In the genomic region with DNA sequence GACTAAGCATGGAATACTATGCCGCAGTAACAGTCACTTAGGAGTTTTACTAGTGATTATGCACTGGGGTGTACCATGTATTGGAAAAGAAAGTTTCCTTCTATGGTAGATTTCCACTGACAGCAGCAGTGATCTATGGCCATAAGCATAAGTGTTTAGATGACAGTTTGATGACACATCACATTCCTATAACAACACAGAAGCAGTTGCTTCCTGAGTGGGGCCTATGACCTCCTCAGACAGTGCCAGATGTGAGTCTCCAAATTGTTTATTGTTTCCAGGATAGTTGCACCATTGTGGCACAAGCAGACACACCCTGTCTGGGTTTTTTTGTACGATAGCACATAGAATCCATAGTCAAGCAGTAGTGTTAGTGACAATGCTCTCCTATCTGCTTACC, we compare ENCODE assay signal across 20 mouse cellular contexts. TPM values are rescaled to one million over a fixed set of nuclear protein-coding genes. Genes with fewer than 3 reads are reported as not detected.
DNase-seq lines count a peak whose midpoint lies in the region; TF ChIP-seq lines count a peak whose summit lies in the region.
"Had no signal": no experiment of that assay in that cellular context is flagged by ENCODE, and none has a peak within 500 bp of the region (broad histone marks: within the 10 kb centered on the region; RNA-seq: fewer than 3 reads in every experiment).

No protein-coding gene starts in this region.

- peaks cover 46% of the 10 kb centered on the region for H3K79me2 ChIP-seq in C2C12 (ENCODE audit: control insufficient read depth, insufficient read depth)

- H3K79me3 ChIP-seq in C2C12 (ENCODE audit: low read depth), result peaks cover 35% of the 10 kb centered on the region

- peak overlapping the region; percentile 71 for H3K27ac ChIP-seq in embryonic fibroblast, embryonic 13.5 days (ENCODE audit: insufficient read depth, low read length)
- H3K27ac ChIP-seq: embryonic facial prominence, embryonic 10.5 days; embryonic facial prominence, embryonic 12.5 days; forebrain, embryonic 10.5 days; forebrain, embryonic 12.5 days had no signal

- H3K36me3 ChIP-seq in C2C12 (ENCODE audit: control insufficient read depth, insufficient read depth), result no peaks in the 10 kb centered on the region
- H3K36me3 ChIP-seq: embryonic facial prominence, embryonic 10.5 days; embryonic facial prominence, embryonic 12.5 days; forebrain, embryonic 10.5 days; forebrain, embryonic 12.5 days had no signal

- no peak for DNase-seq in kidney, adult 8-10 months
- no peak for DNase-seq in embryo, embryonic 10.5 days (ENCODE audit: low spot score)
- DNase-seq in cerebellum, adult 18-20 months, result no peak
- DNase-seq: adrenal gland, adult 8-10 months; adrenal gland, postnatal 14 days; adrenal gland, postnatal 36 days; B cell, adult 2 months; cerebellum, adult 11-12 months; cerebellum, adult 8-10 months; cerebellum, adult 9-11 months; cerebellum, postnatal 14 days; cerebellum, postnatal 36 days had no signal

- no peak for TF ChIP-seq POLR2A in embryonic fibroblast, embryonic 13.5 days (IDR thresholded peaks at IDR 0.05; ENCODE audit: low read depth, low read length)

- H3K27me3 ChIP-seq in C2C12 (ENCODE audit: control insufficient read depth, insufficient read depth, insufficient read length), result no peaks in the 10 kb centered on the region

- H3K4me1 ChIP-seq in embryonic fibroblast, embryonic 13.5 days (ENCODE audit: control insufficient read depth, insufficient read depth, low read length), result no peaks in the 10 kb centered on the region; the same call in 1 of the 2 replicates
- H3K4me1 ChIP-seq: embryonic facial prominence, embryonic 12.5 days had no signal

- H3ac ChIP-seq in C2C12 (ENCODE audit: control insufficient read depth, insufficient read length, low read depth), result no peak overlapping the region

- no peak for TF ChIP-seq CTCF in C2C12 (IDR thresholded peaks at IDR 0.05; ENCODE audit: control insufficient read depth, insufficient read depth, insufficient read length)
- no peak for TF ChIP-seq CTCF in embryonic fibroblast, embryonic 13.5 days (IDR thresholded peaks at IDR 0.05; ENCODE audit: borderline replicate concordance, insufficient read depth, low read length)

- H3K4me3 ChIP-seq in C2C12 (ENCODE audit: insufficient read depth, poor library complexity, severe bottlenecking), result peak overlapping the region; percentile 63
- no peak overlapping the region for H3K4me3 ChIP-seq in embryonic fibroblast, embryonic 13.5 days (ENCODE audit: insufficient read depth, low read length)
- H3K4me3 ChIP-seq: embryonic facial prominence, embryonic 10.5 days; embryonic facial prominence, embryonic 12.5 days; erythroblast, embryonic 14.5 days; forebrain, embryonic 10.5 days; forebrain, embryonic 12.5 days had no signal

TF ChIP-seq in C2C12, 6 proteins besides CTCF, POLR2A, EP300 and RAD21:
- TF ChIP-seq CEBPB (IDR thresholded peaks at IDR 0.05; ENCODE audit: low read depth) (peak; percentile 58), MYOG (IDR thresholded peaks at IDR 0.05; ENCODE audit: control insufficient read depth, extremely low read depth, insufficient read length) (no peak), USF1 (IDR thresholded peaks at IDR 0.05; ENCODE audit: low read depth) (no peak), FOSL1 (IDR thresholded peaks at IDR 0.05; ENCODE audit: insufficient read depth, low read length, poor library complexity, severe bottlenecking) (peak; percentile 32)

RNA-seq across cellular contexts. Expression of a gene that starts 1.0 kb away (rescaled TPM):
- polyA plus RNA-seq in C2C12 (2012; fragmentation: generic; extraction: Trizol), result 3.3 TPM
- 4.6 and 14.7 TPM in 2 replicates for polyA plus RNA-seq in embryonic fibroblast, embryonic 13.5 days (2011; ENCODE audit: insufficient read length, low read depth, missing spikeins)
- polyA plus RNA-seq: erythroblast, embryonic 14.5 days; Patski had no signal
